Mouse (Mus musculus) CH12.LX (cell line): Measurements from ENCODE around the gene Mysm1. TPM values are rescaled to one million over a fixed set of nuclear protein-coding genes. Genes with fewer than 3 reads are reported as not detected.

Experiments used
- DNase-seq: peaks from one replicate; pipeline ENCODE4 v3.0.0-alpha.2; 2013; ENCODE audit errors: extremely low read depth
- H3K27ac ChIP-seq: 2 replicates; pipeline ENCODE4 v1.5.1; 2012; ENCODE audit warnings: low read depth, mild to moderate bottlenecking, control low read depth, moderate library complexity; ENCODE audit not compliant: insufficient read depth
- H3K27me3 ChIP-seq: replicated peaks from 2 replicates; pipeline ENCODE3; 2012; ENCODE audit warnings: inconsistent platforms
- H3K36me3 ChIP-seq, 2 experiments: replicated peaks in 1 of 2; 2 replicates each; pipeline versions ENCODE3 to v1.6.1; 2012; ENCODE audit warnings: inconsistent platforms in 1 of 2, low read length in 1 of 2, mild to moderate bottlenecking in 1 of 2, mixed read lengths in 1 of 2, moderate library complexity in 1 of 2; ENCODE audit not compliant: control insufficient read depth in 1 of 2, insufficient read depth in 1 of 2
- H3K4me1 ChIP-seq, 2 experiments: 2 replicates each; pipeline ENCODE4 v1.6.1; 2012; ENCODE audit warnings: inconsistent platforms in 1 of 2, moderate library complexity in 1 of 2; ENCODE audit not compliant: insufficient read depth in 2 of 2, control insufficient read depth in 1 of 2
- H3K4me2 ChIP-seq: 2 replicates; pipeline ENCODE4 v1.6.1; 2012; ENCODE audit warnings: low read depth, mild to moderate bottlenecking, control low read depth; ENCODE audit not compliant: poor library complexity, insufficient read depth, severe bottlenecking
- H3K4me3 ChIP-seq, 3 experiments: fragments of 150-350 bp in 1 of 3; sonication (generic) in 1 of 3; replicated peaks in 1 of 3; 2 replicates each; pipeline versions ENCODE3 to v1.5.1; 2011 to 2012; ENCODE audit warnings: low read depth in 2 of 3, low read length in 2 of 3, mild to moderate bottlenecking in 2 of 3, moderate library complexity in 2 of 3, control low read depth in 1 of 3, improper control_type of control experiment in 1 of 3, inconsistent platforms in 1 of 3, mixed read lengths in 1 of 3; ENCODE audit not compliant: poor library complexity in 1 of 3
- H3K79me2 ChIP-seq: replicated peaks from 2 replicates; pipeline ENCODE4 v1.6.1; 2012; ENCODE audit warnings: mild to moderate bottlenecking, moderate library complexity; ENCODE audit not compliant: control insufficient read depth, poor library complexity, insufficient read depth, severe bottlenecking; ENCODE audit errors: extremely low read depth
- H3K9ac ChIP-seq: 2 replicates; pipeline ENCODE4 v1.6.1; 2012; ENCODE audit warnings: low read depth, mild to moderate bottlenecking, control low read depth, moderate library complexity; ENCODE audit not compliant: insufficient read depth
- H3K9me3 ChIP-seq: replicated peaks from 2 replicates; pipeline ENCODE3; 2012; ENCODE audit warnings: low read length, inconsistent platforms, mixed read lengths
- BHLHE40 ChIP-seq: IDR thresholded peaks from 2 replicates; pipeline ENCODE4 v1.6.1; 2011; ENCODE audit warnings: mild to moderate bottlenecking, low read depth, low read length, improper control_type of control experiment
- CHD1 ChIP-seq: IDR thresholded peaks from 2 replicates; pipeline ENCODE4 v1.6.1; 2012; ENCODE audit warnings: low read depth, low read length, improper control_type of control experiment, inconsistent platforms
- CTCF ChIP-seq, 2 experiments: IDR thresholded peaks in 1 of 2; conservative IDR thresholded peaks in 1 of 2; 2 replicates each; pipeline ENCODE4 v1.5.1; 2011 to 2012; ENCODE audit warnings: low read depth in 2 of 2, low read length in 2 of 2, improper control_type of control experiment in 1 of 2, inconsistent platforms in 1 of 2, mild to moderate bottlenecking in 1 of 2, moderate library complexity in 1 of 2
- ELF1 ChIP-seq: IDR thresholded peaks from 2 replicates; pipeline ENCODE4 v1.6.1; 2014; ENCODE audit warnings: low read depth, mild to moderate bottlenecking, inconsistent platforms, low read length, improper control_type of control experiment
- EP300 ChIP-seq: IDR thresholded peaks from 2 replicates; pipeline ENCODE4 v1.6.1; 2011; ENCODE audit warnings: low read length, improper control_type of control experiment
- ETS1 ChIP-seq: conservative IDR thresholded peaks from 2 replicates; pipeline ENCODE4 v1.6.1; 2012; ENCODE audit warnings: low read depth, mild to moderate bottlenecking, inconsistent platforms, low read length, improper control_type of control experiment, moderate library complexity
- GABPA ChIP-seq: IDR thresholded peaks from 2 replicates; pipeline ENCODE4 v1.6.1; 2012; ENCODE audit warnings: low read depth, low read length, improper control_type of control experiment, inconsistent platforms; ENCODE audit not compliant: insufficient replicate concordance
- HCFC1 ChIP-seq: IDR thresholded peaks from 2 replicates; pipeline ENCODE4 v1.6.1; 2012; ENCODE audit warnings: low read depth, mild to moderate bottlenecking, inconsistent platforms, low read length, improper control_type of control experiment
- IRF4 ChIP-seq: IDR thresholded peaks from 2 replicates; pipeline ENCODE4 v1.6.1; 2014; ENCODE audit warnings: low read depth, mild to moderate bottlenecking, inconsistent platforms, low read length, improper control_type of control experiment
- JUN ChIP-seq: IDR thresholded peaks from 2 replicates; pipeline ENCODE4 v1.6.1; 2011; ENCODE audit warnings: low read depth, mild to moderate bottlenecking, low read length, improper control_type of control experiment, moderate library complexity; ENCODE audit not compliant: insufficient read depth
- KAT2A ChIP-seq: IDR thresholded peaks from 2 replicates; pipeline ENCODE4 v1.6.1; 2012; ENCODE audit warnings: low read length, improper control_type of control experiment, inconsistent platforms; ENCODE audit not compliant: insufficient replicate concordance
- MAFK ChIP-seq: IDR thresholded peaks from 2 replicates; pipeline ENCODE4 v1.6.1; 2011; ENCODE audit warnings: low read length, improper control_type of control experiment; ENCODE audit not compliant: insufficient replicate concordance
- MAZ ChIP-seq: IDR thresholded peaks from 2 replicates; pipeline ENCODE4 v1.6.1; 2012; ENCODE audit warnings: low read depth, mild to moderate bottlenecking, inconsistent platforms, low read length, improper control_type of control experiment, moderate library complexity
- MEF2A ChIP-seq: IDR thresholded peaks from 2 replicates; pipeline ENCODE4 v1.6.1; 2014; ENCODE audit warnings: low read depth, mild to moderate bottlenecking, inconsistent platforms, low read length, improper control_type of control experiment, borderline replicate concordance
- MYC ChIP-seq: IDR thresholded peaks from 2 replicates; pipeline ENCODE4 v1.6.1; 2011; ENCODE audit warnings: low read depth, mild to moderate bottlenecking, improper control_type of control experiment, low read length
- NRF1 ChIP-seq: IDR thresholded peaks from 2 replicates; pipeline ENCODE4 v1.6.1; 2014; ENCODE audit warnings: low read depth, mild to moderate bottlenecking, inconsistent platforms, low read length, improper control_type of control experiment, moderate library complexity
- POLR2AphosphoS2 ChIP-seq: IDR thresholded peaks from 2 replicates; pipeline ENCODE4 v1.6.1; 2011; ENCODE audit warnings: low read depth, low read length, improper control_type of control experiment
- RCOR1 ChIP-seq: conservative IDR thresholded peaks from 2 replicates; pipeline ENCODE4 v1.6.1; 2012; ENCODE audit warnings: low read depth, mild to moderate bottlenecking, inconsistent platforms, low read length, improper control_type of control experiment
- SMC3 ChIP-seq: IDR thresholded peaks from 2 replicates; pipeline ENCODE4 v1.6.1; 2011; ENCODE audit warnings: low read depth, low read length, improper control_type of control experiment
- TBP ChIP-seq: conservative IDR thresholded peaks from 2 replicates; pipeline ENCODE4 v1.6.1; 2011; ENCODE audit warnings: low read depth, low read length, improper control_type of control experiment
- TCF12 ChIP-seq: IDR thresholded peaks from 2 replicates; pipeline ENCODE4 v1.6.1; 2014; ENCODE audit warnings: low read depth, mild to moderate bottlenecking, inconsistent platforms, low read length, improper control_type of control experiment
- ZC3H11A ChIP-seq: IDR thresholded peaks from 2 replicates; pipeline ENCODE4 v1.6.1; 2012; ENCODE audit warnings: low read depth, mild to moderate bottlenecking, inconsistent platforms, low read length, improper control_type of control experiment
- ZKSCAN1 ChIP-seq: IDR thresholded peaks from 2 replicates; pipeline ENCODE4 v1.6.1; 2012; ENCODE audit warnings: low read depth, inconsistent platforms, low read length, improper control_type of control experiment, borderline replicate concordance
- ZMIZ1 ChIP-seq: IDR thresholded peaks from 2 replicates; pipeline ENCODE4 v1.6.1; 2012; ENCODE audit warnings: low read depth, mild to moderate bottlenecking, inconsistent platforms, low read length, improper control_type of control experiment
- ZNF384 ChIP-seq: IDR thresholded peaks from 2 replicates; pipeline ENCODE4 v1.6.1; 2012; ENCODE audit warnings: low read depth, low read length, improper control_type of control experiment, inconsistent platforms
- dilution Hi-C: fragments of 300-500 bp; cut with MboI; formaldehyde crosslinking; loops from 2 replicates; pipeline ENCODE4 v1.14.3; 2020; ENCODE audit warnings: low sequenced_read_pairs; ENCODE audit not compliant: extremely low pct_unique_long_range_greater_than_20kb, extremely low pct_ligation_motif_present
- in situ Hi-C: fragments of 300-500 bp; cut with MboI; formaldehyde crosslinking; loops from 3 replicates; pipeline ENCODE4 v1.14.3; 2019; ENCODE audit warnings: low sequenced_read_pairs, low pct_ligation_motif_present, low pct_unique_long_range_greater_than_20kb, mixed read lengths
- polyA plus RNA-seq: library from polyadenylated mRNA; unstranded; fragments of >175 nt; gene quantifications from 2 replicates; pipeline ENCODE4 v1.2.1, GENCODE M21; 2012; ENCODE audit warnings: low read depth; ENCODE audit not compliant: insufficient read length
- total RNA-seq, 2 experiments: library from RNA; depleted of rRNA; stranded (reverse); fragments of 300-350 nt in 1 of 2; fragments of >200 nt in 1 of 2; gene quantifications; 2 replicates each; pipeline ENCODE4 v1.2.3; 2012 to 2014

Mysm1 gene
- total and polyA plus RNA-seq, 3 experiments: 11.5 to 15.3 (median 13.7) TPM

DNA sequence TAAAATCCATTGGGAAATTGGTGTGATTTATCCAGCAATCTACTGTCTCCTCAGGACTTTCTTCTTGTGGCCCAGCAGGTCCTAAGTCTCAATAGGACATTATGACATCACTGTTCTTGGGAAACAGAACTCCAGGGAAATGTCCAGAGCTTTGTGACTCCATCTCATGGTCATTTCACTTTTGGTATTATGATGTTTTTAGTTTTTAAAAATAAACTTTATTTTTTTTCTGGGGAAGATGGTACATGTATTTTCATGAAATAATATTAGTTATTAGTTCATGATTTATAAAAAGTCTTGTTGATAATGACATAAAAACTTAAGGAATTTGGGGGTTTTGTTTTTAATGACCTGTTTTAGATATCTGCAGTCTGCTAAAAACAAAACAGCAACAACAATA is 50.2 kb downstream of the Mysm1 start, which contains the start of gene Eqtn:
TSS of gene Eqtn (minus strand) at position 101 of the 400 bp plus-strand sequence.
- Histone ChIP-seq H3K4me2 (no peak within 1 kb of the TSS), H3K79me2 (no peaks in the 10 kb centered on the region), H3K36me3 (no peaks in the 10 kb centered on the region), H3K4me3 (no peak within 1 kb of the TSS), H3K9ac (no peak within 1 kb of the TSS), H3K27me3 (no peaks in the 10 kb centered on the region), H3K4me1 (no peaks in the 10 kb centered on the region), H3K27ac (no peak within 1 kb of the TSS), H3K9me3 (no peaks in the 10 kb centered on the region)
- in situ Hi-C loops: no loop called here
- dilution Hi-C loops: no loop called here
- DNase-seq: no peak
- TF ChIP-seq HCFC1 (no peak), ZNF384 (no peak), MEF2A (no peak), NRF1 (no peak)

DNA sequence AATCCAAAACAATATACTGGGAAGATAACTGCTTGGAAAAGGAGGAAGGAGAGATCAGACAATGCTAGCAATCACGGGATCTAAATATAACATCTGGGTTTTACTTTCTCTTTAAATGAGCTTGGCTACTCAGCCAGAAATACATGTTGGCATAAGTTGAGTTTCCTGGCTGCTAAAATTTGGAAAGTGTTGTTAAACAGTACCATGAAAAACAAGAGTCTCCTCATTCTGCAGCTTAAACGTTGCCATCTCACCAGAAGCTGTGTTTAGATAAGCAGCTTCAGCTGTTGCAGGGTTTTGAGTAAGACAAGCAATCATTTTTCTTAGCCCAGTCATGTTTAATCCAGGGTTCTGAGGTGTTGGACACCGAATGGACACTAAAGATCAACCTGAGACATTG is 77.1 kb downstream of the Mysm1 start:
- no peaks in the 10 kb centered on the region for H3K4me1 ChIP-seq
- peak overlapping the region; percentile 45; the same call in 1 of the 2 replicates for H3K4me2 ChIP-seq
- H3K79me2 ChIP-seq: no peaks in the 10 kb centered on the region
- H3K27ac ChIP-seq: no peak overlapping the region
- no peaks in the 10 kb centered on the region for H3K9me3 ChIP-seq
- no peaks in the 10 kb centered on the region for H3K27me3 ChIP-seq
- TF ChIP-seq ETS1 (no peak), ZC3H11A (no peak)
- no peak overlapping the region for H3K9ac ChIP-seq
- H3K36me3 ChIP-seq: no peaks in the 10 kb centered on the region
- in situ Hi-C loops: loop anchor here (25.0 kb wide), 1 partner anchor 214 kb away; no protein-coding TSS in a partner anchor
- no peak for DNase-seq
- dilution Hi-C loops: no loop called here
- H3K4me3 ChIP-seq: no peak overlapping the region

DNA sequence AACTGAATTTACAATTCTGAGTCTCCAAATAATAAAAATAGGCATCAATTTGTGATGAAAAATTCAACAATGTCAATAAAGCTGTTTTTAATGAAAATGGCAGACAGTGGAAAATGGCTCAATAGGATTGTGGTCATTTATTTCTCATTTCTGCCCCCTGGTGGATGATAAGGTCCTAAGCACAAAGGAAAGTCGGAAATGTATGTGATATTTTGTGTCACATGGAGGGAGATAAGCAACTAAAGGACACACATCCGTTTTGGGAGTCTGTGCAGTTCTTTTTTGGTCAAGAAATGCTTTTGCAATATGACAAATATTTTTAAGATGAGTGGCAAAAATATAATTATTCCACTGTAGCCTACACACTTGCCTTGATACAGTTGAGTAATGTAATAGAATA is 78.2 kb downstream of the Mysm1 start:
- Histone ChIP-seq H3K4me1 (no peaks in the 10 kb centered on the region), H3K4me2 (no peak overlapping the region), H3K27me3 (no peaks in the 10 kb centered on the region), H3K9ac (no peak overlapping the region), H3K4me3 (no peak overlapping the region), H3K27ac (no peak overlapping the region), H3K9me3 (no peaks in the 10 kb centered on the region), H3K79me2 (no peaks in the 10 kb centered on the region), H3K36me3 (no peaks in the 10 kb centered on the region)
- DNase-seq: peak; percentile 61
- dilution Hi-C loops: no loop called here
- in situ Hi-C loops: loop anchor here (25.0 kb wide), 1 partner anchor 213 kb away; no protein-coding TSS in a partner anchor
- TF ChIP-seq MAZ (no peak), ZKSCAN1 (no peak), ETS1 (no peak), POLR2AphosphoS2 (no peak), TCF12 (no peak), ZMIZ1 (no peak), MEF2A (no peak), KAT2A (no peak), MAFK (no peak), CHD1 (no peak), IRF4 (no peak), RCOR1 (no peak), BHLHE40 (no peak), GABPA (no peak), ZC3H11A (no peak; the same call in 1 of the 2 replicates), TBP (no peak), MYC (peak; percentile 50; the same call in 1 of the 2 replicates), HCFC1 (no peak), EP300 (no peak), CTCF (conservative IDR thresholded peaks at IDR 0.05 in 1 of 2, IDR thresholded peaks at IDR 0.05 in 1 of 2; ENCODE audit: low read depth in 2 of 2, low read length in 2 of 2) (peak; percentile 27 to 76; a peak in 3 of 4 replicates), SMC3 (peak; percentile 74), JUN (no peak), ELF1 (no peak)
